Mouse (Mus musculus): Measurements from ENCODE around the gene Gosr2.
A peak's percentile ranks its signal among the peaks of the same experiment; 100 is the strongest.

Gene Gosr2

GRCm38 (mm10) chr11:103647921-103648620 lies 49.6 kb downstream of the Gosr2 start:
- peak; percentile 29 for DNase-seq (ENCODE audit: low read depth, low spot score)

GRCm38 (mm10) chr11:103646301-103646700 lies 51.4 kb downstream of the Gosr2 start:
- no peak for DNase-seq (ENCODE audit: low read depth, low spot score)

GRCm38 (mm10) chr11:103645731-103646130 lies 52.0 kb downstream of the Gosr2 start:
- DNase-seq (ENCODE audit: low read depth, low spot score), result no peak

- no peak for DNase-seq (ENCODE audit: low read depth, low spot score)
Measured at GRCm38 (mm10) chr11:103643211-103643610, 54.5 kb downstream of the Gosr2 start.

GRCm38 (mm10) chr11:103639407-103639946 lies 58.2 kb downstream of the Gosr2 start:
- DNase-seq (ENCODE audit: low read depth, low spot score), result peak; percentile 80

GRCm38 (mm10) chr11:103638790-103639189 lies 58.9 kb downstream of the Gosr2 start, which contains the start of gene Lyzl6:
Gene Lyzl6 (minus strand): TSS chr11:103638890.
- DNase-seq (ENCODE audit: low read depth, low spot score), result no peak

- DNase-seq (ENCODE audit: low read depth, low spot score), result no peak
Measured at GRCm38 (mm10) chr11:103636261-103636660, 61.4 kb downstream of the Gosr2 start.

GRCm38 (mm10) chr11:103635481-103635880 lies 62.2 kb downstream of the Gosr2 start:
- DNase-seq (ENCODE audit: low read depth, low spot score), result no peak

- DNase-seq (ENCODE audit: low read depth, low spot score), result no peak
Measured at GRCm38 (mm10) chr11:103634806-103635205, 62.9 kb downstream of the Gosr2 start.

GRCm38 (mm10) chr11:103627453-103627852 lies 70.2 kb downstream of the Gosr2 start:
- DNase-seq (ENCODE audit: low read depth, low spot score), result no peak

All from forelimb bud, embryonic 11.5 days (tissue).